Mouse (Mus musculus) midbrain, embryonic 16.5 days (tissue): Measurements from ENCODE around the gene Miip. TPM values are rescaled to one million over a fixed set of nuclear protein-coding genes. Genes with fewer than 3 reads are reported as not detected.
"Not testable (repeated sequence)": the region's sequence is repeated elsewhere in the genome, so short reads cannot be mapped to it uniquely, and the experiment has no call there.

Source experiments
- ATAC-seq: fragments of 200-750 bp; cut with Nextera tagmentation; 2 replicates; pipeline ENCODE4 v1.8.0; 2017; ENCODE audit warnings: moderate TSS enrichment
- H3K27ac ChIP-seq: fragments of 300-500 bp; sonication (generic); 2 replicates; pipeline ENCODE4 v1.5.1; 2014; ENCODE audit warnings: mild to moderate bottlenecking, low read length, mixed read lengths
- H3K27me3 ChIP-seq: fragments of 300-500 bp; sonication (generic); 2 replicates; pipeline ENCODE4 v1.6.1; 2014; ENCODE audit warnings: low read depth, low read length, mixed read lengths; ENCODE audit not compliant: control insufficient read depth, insufficient read depth
- H3K36me3 ChIP-seq: fragments of 300-500 bp; sonication (generic); 2 replicates; pipeline ENCODE4 v1.6.1; 2014; ENCODE audit warnings: mild to moderate bottlenecking, low read length, moderate library complexity, mixed read lengths; ENCODE audit not compliant: control insufficient read depth, insufficient read depth
- H3K4me1 ChIP-seq: fragments of 300-500 bp; sonication (generic); 2 replicates; pipeline ENCODE4 v1.6.1; 2014; ENCODE audit warnings: mild to moderate bottlenecking, low read length, mixed read lengths; ENCODE audit not compliant: control insufficient read depth, insufficient read depth
- H3K4me2 ChIP-seq: fragments of 300-500 bp; sonication (generic); 2 replicates; pipeline ENCODE4 v1.6.1; 2014; ENCODE audit warnings: mild to moderate bottlenecking, low read length, mixed read lengths
- H3K4me3 ChIP-seq: fragments of 300-500 bp; sonication (generic); 2 replicates; pipeline ENCODE4 v1.5.1; 2014; ENCODE audit warnings: low read depth, mild to moderate bottlenecking, low read length, moderate library complexity, mixed read lengths
- H3K9ac ChIP-seq: fragments of 300-500 bp; sonication (generic); 2 replicates; pipeline ENCODE4 v1.6.1; 2014; ENCODE audit warnings: low read depth, low read length, mixed read lengths
- H3K9me3 ChIP-seq: fragments of 300-500 bp; sonication (generic); replicated peaks from 2 replicates; pipeline ENCODE4 v1.6.1; 2014; ENCODE audit warnings: mild to moderate bottlenecking, low read length, mixed read lengths; ENCODE audit not compliant: control insufficient read depth, poor library complexity, severe bottlenecking
- WGBS: fragments of 180-500 bp; shearing (Covaris S2); extraction: QIAGEN DNeasy Blood & Tissue Kit; methylation state at CpG from one replicate; pipeline ENCODE4 v1.1.7; 2014; 5-methylcytosine and 5-hydroxymethylcytosine counted together
- polyA plus RNA-seq: library from polyadenylated mRNA; unstranded; fragments of >200 nt; fragmentation: Nextera tagmentation; extraction: Ambion mirVana; gene quantifications from 2 replicates; pipeline ENCODE4 v1.2.1, GENCODE M21; 2015

The Miip gene
- polyA plus RNA-seq, 1 experiment from 2014 or later, result 38.8 TPM

- Histone ChIP-seq H3K9me3 (no peaks in the 10 kb centered on the region), H3K36me3 (peaks cover 70% of the 10 kb centered on the region), H3K27me3 (no peaks in the 10 kb centered on the region), H3K27ac (no peak overlapping the region), H3K4me3 (no peak overlapping the region), H3K4me2 (no peak overlapping the region), H3K4me1 (no peaks in the 10 kb centered on the region), H3K9ac (no peak overlapping the region)
- ATAC-seq, result no peak
- WGBS, result 95% methylated on average over 7 of the region's 7 CpGs
Measured at GRCm38 (mm10) chr4:147881792-147882191, 13.2 kb upstream of the Miip start.

- ATAC-seq, result no peak
- WGBS, result 61% methylated on average over 5 of the region's 5 CpGs
- H3K27ac ChIP-seq, result no peak overlapping the region
Measured at GRCm38 (mm10) chr4:147879865-147880264, 11.2 kb upstream of the Miip start.

DNA sequence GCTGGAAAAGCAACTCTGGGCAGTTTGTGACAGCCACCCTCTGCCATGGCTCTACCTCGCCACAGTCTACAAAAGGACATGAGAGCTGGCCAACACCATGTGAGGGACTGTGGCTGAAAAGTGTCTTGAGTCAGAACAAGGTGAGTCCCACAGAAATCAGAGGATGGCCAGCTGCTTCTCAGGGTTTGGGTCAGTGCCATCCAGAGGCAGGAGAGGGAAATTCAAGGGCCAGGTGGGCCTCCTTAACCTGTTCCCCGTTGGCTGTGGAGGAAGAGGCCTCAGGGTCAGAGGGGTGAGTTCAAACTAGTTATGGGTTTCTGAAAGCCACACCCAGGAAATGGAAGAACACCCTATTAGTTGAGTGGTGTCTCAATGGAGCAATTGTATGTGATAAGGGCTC lies 10.8 kb upstream of the Miip start:
- no peaks in the 10 kb centered on the region for H3K4me1 ChIP-seq
- no peak overlapping the region for H3K4me2 ChIP-seq
- no peaks in the 10 kb centered on the region for H3K27me3 ChIP-seq
- no peak overlapping the region for H3K4me3 ChIP-seq
- no peaks in the 10 kb centered on the region for H3K9me3 ChIP-seq
- H3K27ac ChIP-seq, result no peak overlapping the region
- ATAC-seq, result no peak
- 76% methylated on average over 2 of the region's 2 CpGs for WGBS
- H3K36me3 ChIP-seq, result peaks cover 70% of the 10 kb centered on the region
- no peak overlapping the region for H3K9ac ChIP-seq

More at GRCm38 (mm10) chr4:147879865-147880264, 11.2 kb upstream of the Miip start:
- no peaks in the 10 kb centered on the region for H3K4me1 ChIP-seq
- H3K9ac ChIP-seq, result no peak overlapping the region
- H3K4me2 ChIP-seq, result no peak overlapping the region
- peaks cover 69% of the 10 kb centered on the region for H3K36me3 ChIP-seq
- H3K9me3 ChIP-seq, result no peaks in the 10 kb centered on the region
- no peak overlapping the region for H3K4me3 ChIP-seq
- H3K27me3 ChIP-seq, result no peaks in the 10 kb centered on the region

DNA sequence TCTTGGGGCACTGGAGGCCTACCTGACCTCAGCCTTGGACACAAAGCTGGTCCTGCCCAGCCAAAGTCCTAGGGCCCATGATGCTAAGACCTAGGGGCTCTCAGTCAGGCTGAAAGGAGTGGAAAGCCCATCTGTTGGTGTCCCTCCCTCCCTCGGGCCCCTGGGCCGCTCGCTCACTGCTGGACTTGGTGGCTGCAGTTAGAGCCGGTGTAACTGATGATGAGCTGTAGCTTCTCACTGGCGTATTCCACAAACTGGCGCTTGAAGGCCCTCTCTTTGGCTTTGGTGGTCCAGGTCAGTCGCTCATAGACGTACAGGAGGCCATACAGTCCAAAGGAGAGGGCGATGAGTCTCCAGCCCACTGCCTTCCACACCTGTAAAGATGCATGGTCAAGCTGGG lies 9.9 kb upstream of the Miip start:
- Histone ChIP-seq H3K4me2 (no peak overlapping the region), H3K9me3 (no peaks in the 10 kb centered on the region), H3K36me3 (peaks cover 72% of the 10 kb centered on the region), H3K27me3 (no peaks in the 10 kb centered on the region), H3K27ac (no peak overlapping the region), H3K4me3 (no peak overlapping the region), H3K9ac (no peak overlapping the region), H3K4me1 (no peaks in the 10 kb centered on the region)
- no peak for ATAC-seq
- WGBS, result 95% methylated on average over 9 of the region's 9 CpGs

GRCm38 (mm10) chr4:147875852-147876575 lies 7.4 kb upstream of the Miip start:
- Histone ChIP-seq H3K9me3 (no peaks in the 10 kb centered on the region), H3K9ac (no peak overlapping the region), H3K27ac (no peak overlapping the region), H3K27me3 (no peaks in the 10 kb centered on the region), H3K4me3 (no peak overlapping the region), H3K4me2 (no peak overlapping the region), H3K36me3 (peaks cover 56% of the 10 kb centered on the region), H3K4me1 (no peaks in the 10 kb centered on the region)
- WGBS, result 94% methylated on average over 4 of the region's 4 CpGs
- ATAC-seq, result no peak

GRCm38 (mm10) chr4:147869238-147869637 lies 622 bp upstream of the Miip start:
- ATAC-seq, result no peak
- no peaks in the 10 kb centered on the region for H3K27me3 ChIP-seq
- H3K27ac ChIP-seq, result peak overlapping the region; percentile 30; the same call in 1 of the 2 replicates
- peaks cover 22% of the 10 kb centered on the region for H3K4me1 ChIP-seq
- WGBS, result 21% methylated on average over 5 of the region's 5 CpGs
- peak overlapping the region; percentile 52 for H3K9ac ChIP-seq
- H3K4me3 ChIP-seq, result peak overlapping the region; percentile 76
- peak overlapping the region; percentile 84 for H3K4me2 ChIP-seq
- no peaks in the 10 kb centered on the region for H3K9me3 ChIP-seq
- peaks cover 21% of the 10 kb centered on the region for H3K36me3 ChIP-seq

DNA sequence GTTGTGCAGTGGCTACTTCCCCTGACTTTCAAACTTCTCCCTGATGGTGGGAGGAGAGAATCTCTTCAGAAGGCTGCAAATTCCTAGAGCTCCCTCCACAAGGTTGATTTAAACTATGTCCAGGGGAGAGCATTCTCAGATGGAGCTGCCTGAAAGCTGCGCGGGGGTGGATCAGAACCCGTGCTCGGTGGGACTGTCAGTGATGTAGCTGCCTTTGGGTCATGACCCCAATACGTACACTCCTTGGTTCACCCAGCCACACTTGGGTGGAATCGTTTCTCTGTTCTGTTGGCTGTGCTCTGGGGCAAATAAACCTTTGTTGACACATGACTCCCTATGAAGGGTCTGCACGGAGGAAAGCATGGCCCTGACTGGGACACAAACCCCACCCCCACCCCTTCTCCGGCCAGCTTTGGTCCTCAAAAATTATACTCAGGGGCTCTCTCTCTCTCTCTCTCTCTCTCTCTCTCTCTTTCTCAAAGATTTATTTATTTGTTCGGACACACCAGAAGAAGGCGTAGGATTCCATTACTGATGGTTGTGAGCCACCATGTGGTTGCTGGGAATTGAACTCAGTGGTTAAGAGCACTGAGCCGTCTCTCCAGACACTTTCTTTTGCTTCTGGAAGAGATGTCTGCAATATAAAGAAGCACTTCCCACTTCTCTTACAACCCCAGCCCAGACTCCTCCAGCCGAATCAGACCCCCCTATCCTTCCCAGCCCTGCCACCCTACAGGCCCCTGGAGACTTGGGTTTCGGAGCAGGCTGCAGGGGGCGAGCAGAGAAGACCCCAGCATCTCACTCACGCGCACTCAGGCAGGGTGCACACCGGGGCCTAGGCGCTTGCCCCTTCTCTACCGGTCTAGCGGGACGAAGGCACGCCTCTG lies 810 bp downstream of the Miip start:
- H3K4me2 ChIP-seq, result peak overlapping the region; percentile 69
- H3K27ac ChIP-seq, result peak overlapping the region; percentile 82
- peaks cover 22% of the 10 kb centered on the region for H3K4me1 ChIP-seq
- H3K4me3 ChIP-seq, result peak overlapping the region; percentile 76
- no peaks in the 10 kb centered on the region for H3K9me3 ChIP-seq
- WGBS, result 5% methylated on average over 21 of the region's 22 CpGs
- H3K36me3 ChIP-seq, result peaks cover 14% of the 10 kb centered on the region
- no peaks in the 10 kb centered on the region for H3K27me3 ChIP-seq
- peak overlapping the region; percentile 83 for H3K9ac ChIP-seq
- ATAC-seq, result peak; percentile 9

- H3K4me1 ChIP-seq, result peaks cover 22% of the 10 kb centered on the region
- not testable (repeated sequence) for H3K27ac ChIP-seq, H3K4me3 ChIP-seq, H3K9me3 ChIP-seq, H3K4me2 ChIP-seq, ATAC-seq, H3K27me3 ChIP-seq, H3K9ac ChIP-seq
- 52% methylated on average over 3 of the region's 3 CpGs for WGBS
- H3K36me3 ChIP-seq, result peaks cover 15% of the 10 kb centered on the region
Measured at GRCm38 (mm10) chr4:147866793-147867192, 1.8 kb downstream of the Miip start.

DNA sequence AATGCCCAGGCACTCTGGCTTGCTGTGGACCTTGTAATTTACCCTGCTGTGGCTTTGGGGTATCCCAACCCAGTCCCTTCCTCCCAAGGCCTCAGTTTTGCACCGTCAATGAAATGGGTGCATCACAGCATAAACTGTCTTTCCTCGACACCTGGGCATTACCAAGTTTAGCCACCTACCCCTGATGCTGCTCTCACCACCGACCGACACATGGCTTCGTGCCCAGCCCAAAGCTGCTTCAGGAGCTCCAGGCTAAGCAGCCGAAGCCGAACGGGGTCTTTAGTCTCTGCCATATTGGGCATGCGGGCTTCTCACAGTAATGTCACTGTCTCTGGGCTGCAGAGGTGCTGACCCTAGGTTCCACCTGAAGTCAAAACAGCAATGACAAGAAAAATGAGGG lies 2.6 kb downstream of the Miip start:
- H3K4me3 ChIP-seq, result no peak overlapping the region
- H3K9ac ChIP-seq, result no peak overlapping the region
- H3K9me3 ChIP-seq, result no peaks in the 10 kb centered on the region
- peaks cover 22% of the 10 kb centered on the region for H3K36me3 ChIP-seq
- 95% methylated on average over 9 of the region's 9 CpGs for WGBS
- H3K27me3 ChIP-seq, result no peaks in the 10 kb centered on the region
- no peak overlapping the region for H3K4me2 ChIP-seq
- no peak for ATAC-seq
- H3K27ac ChIP-seq, result no peak overlapping the region
- H3K4me1 ChIP-seq, result peaks cover 22% of the 10 kb centered on the region
